Mouse (Mus musculus) CD4-positive, CD25-positive, alpha-beta regulatory T cell, adult 2 months (primary cell): ENCODE measurements at regions not wholly inside any gene's neighbourhood (a gene's known extent, or its start where the extent isn't known, plus 50 kb on each side); places are given as distances from the start of the nearest gene placed in this dataset.

Experiments
- DNase-seq: peaks from one replicate; pipeline ENCODE4 v3.0.0-alpha.2; 2012; ENCODE audit warnings: low read depth, low spot score

- no peak for DNase-seq
Measured at GRCm38 (mm10) chr11:111155023-111155422, 89.1 kb downstream of the Kcnj2 start.

GRCm38 (mm10) chr11:111155747-111156146 lies 89.8 kb downstream of the Kcnj2 start:
- DNase-seq = no peak

- DNase-seq = no peak
Measured at GRCm38 (mm10) chr11:111159299-111159698, 93.3 kb downstream of the Kcnj2 start.

GRCm38 (mm10) chr11:111164907-111165306 lies 98.9 kb downstream of the Kcnj2 start:
- DNase-seq = no peak

GRCm38 (mm10) chr11:111170174-111170800 lies 104.3 kb downstream of the Kcnj2 start:
- no peak for DNase-seq

GRCm38 (mm10) chr11:111173525-111173924 lies 107.6 kb downstream of the Kcnj2 start:
- DNase-seq = no peak

GRCm38 (mm10) chr11:111175566-111175965 lies 109.6 kb downstream of the Kcnj2 start:
- no peak for DNase-seq

- no peak for DNase-seq
Measured at GRCm38 (mm10) chr11:111177516-111177915, 111.6 kb downstream of the Kcnj2 start.

- DNase-seq = no peak
Measured at GRCm38 (mm10) chr11:111197422-111197821, 131.5 kb downstream of the Kcnj2 start.

GRCm38 (mm10) chr11:111200512-111200911 lies 134.5 kb downstream of the Kcnj2 start:
- DNase-seq = no peak

- no peak for DNase-seq
Measured at GRCm38 (mm10) chr11:111202780-111203179, 136.8 kb downstream of the Kcnj2 start.

- no peak for DNase-seq
Measured at GRCm38 (mm10) chr11:111210565-111210964, 144.6 kb downstream of the Kcnj2 start.

GRCm38 (mm10) chr11:111212038-111212701 lies 146.2 kb downstream of the Kcnj2 start:
- DNase-seq = no peak

GRCm38 (mm10) chr11:111212702-111213328 lies 146.9 kb downstream of the Kcnj2 start:
- no peak for DNase-seq

GRCm38 (mm10) chr11:111215006-111215405 lies 149.0 kb downstream of the Kcnj2 start:
- DNase-seq = no peak

GRCm38 (mm10) chr11:111223834-111224233 lies 157.9 kb downstream of the Kcnj2 start:
- no peak for DNase-seq

GRCm38 (mm10) chr11:111227305-111227704 lies 161.3 kb downstream of the Kcnj2 start:
- DNase-seq = no peak

GRCm38 (mm10) chr11:111236741-111237140 lies 170.8 kb downstream of the Kcnj2 start:
- DNase-seq = no peak

GRCm38 (mm10) chr11:111239784-111240183 lies 173.8 kb downstream of the Kcnj2 start:
- DNase-seq = no peak

- no peak for DNase-seq
Measured at GRCm38 (mm10) chr11:111252226-111252625, 186.3 kb downstream of the Kcnj2 start.

- no peak for DNase-seq
Measured at GRCm38 (mm10) chr11:111256596-111256995, 190.6 kb downstream of the Kcnj2 start.

GRCm38 (mm10) chr11:111260691-111261383 lies 194.9 kb downstream of the Kcnj2 start:
- no peak for DNase-seq
